Mouse (Mus musculus) heart, adult 18-20 months (tissue): Measurements from ENCODE around the gene Vwa8. TPM values are rescaled to one million over a fixed set of nuclear protein-coding genes. Genes with fewer than 3 reads are reported as not detected.
"Not testable (repeated sequence)": the region's sequence is repeated elsewhere in the genome, so short reads cannot be mapped to it uniquely, and the experiment has no call there.

ENCODE experiments used
- DNase-seq, 2 experiments: peaks; one replicate each; pipeline ENCODE4 v3.0.0; 2021 to 2022; ENCODE audit warnings: mixed read lengths in 1 of 2
- total RNA-seq, 2 experiments: library from RNA; stranded (reverse); gene quantifications; 2 replicates each; pipeline ENCODE4 v1.2.3; 2021

Gene Vwa8
- total RNA-seq, 2 experiments from 2014 or later: 177 to 181 TPM

GRCm38 (mm10) chr14:78881563-78881962 is 32.7 kb downstream of the Vwa8 start:
- DNase-seq: no peak

GRCm38 (mm10) chr14:78885915-78886534 is 37.2 kb downstream of the Vwa8 start:
- no peak for DNase-seq

- DNase-seq: peak; percentile 69 to 70
These were observed 37.8 kb downstream of the Vwa8 start for GRCm38 (mm10) chr14:78886566-78887234.

GRCm38 (mm10) chr14:78887494-78887893 is 38.6 kb downstream of the Vwa8 start:
- DNase-seq: not testable (repeated sequence)

GRCm38 (mm10) chr14:78895496-78895895 is 46.6 kb downstream of the Vwa8 start:
- DNase-seq: no peak

- DNase-seq: peak; percentile 62 to 71
These were observed 47.4 kb downstream of the Vwa8 start for GRCm38 (mm10) chr14:78896252-78896651.

- peak; percentile 49 to 56 for DNase-seq
These were observed 51.9 kb downstream of the Vwa8 start for GRCm38 (mm10) chr14:78900770-78901169.

- no peak for DNase-seq
These were observed 59.5 kb downstream of the Vwa8 start for GRCm38 (mm10) chr14:78908205-78908863.

GRCm38 (mm10) chr14:78912076-78912475 is 63.2 kb downstream of the Vwa8 start:
- DNase-seq: no peak

- DNase-seq: no peak
These were observed 65.3 kb downstream of the Vwa8 start for GRCm38 (mm10) chr14:78914180-78914579.

GRCm38 (mm10) chr14:78916691-78917090 is 67.8 kb downstream of the Vwa8 start:
- peak; percentile 25 to 36 for DNase-seq

- no peak for DNase-seq
These were observed 72.4 kb downstream of the Vwa8 start for GRCm38 (mm10) chr14:78921219-78921618.

GRCm38 (mm10) chr14:78923631-78924030 is 74.8 kb downstream of the Vwa8 start:
- DNase-seq: no peak

- no peak for DNase-seq
These were observed 76.1 kb downstream of the Vwa8 start for GRCm38 (mm10) chr14:78924755-78925537.

GRCm38 (mm10) chr14:78932094-78932493 is 83.2 kb downstream of the Vwa8 start:
- DNase-seq: no peak

- no peak for DNase-seq
These were observed 84.5 kb downstream of the Vwa8 start for GRCm38 (mm10) chr14:78933399-78933798.

- DNase-seq: no peak
These were observed 85.7 kb downstream of the Vwa8 start for GRCm38 (mm10) chr14:78934596-78934995.

- DNase-seq: no peak
These were observed 86.9 kb downstream of the Vwa8 start for GRCm38 (mm10) chr14:78935796-78936195.

GRCm38 (mm10) chr14:78941741-78942475 is 93.1 kb downstream of the Vwa8 start:
- no peak for DNase-seq

GRCm38 (mm10) chr14:78955745-78956144 is 106.9 kb downstream of the Vwa8 start:
- no peak for DNase-seq

GRCm38 (mm10) chr14:78970621-78971020 is 121.8 kb downstream of the Vwa8 start:
- no peak for DNase-seq

- DNase-seq: no peak
These were observed 123.6 kb downstream of the Vwa8 start for GRCm38 (mm10) chr14:78972424-78972823.
